Mouse (Mus musculus): ENCODE results near the gene Herpud1.

DNA sequence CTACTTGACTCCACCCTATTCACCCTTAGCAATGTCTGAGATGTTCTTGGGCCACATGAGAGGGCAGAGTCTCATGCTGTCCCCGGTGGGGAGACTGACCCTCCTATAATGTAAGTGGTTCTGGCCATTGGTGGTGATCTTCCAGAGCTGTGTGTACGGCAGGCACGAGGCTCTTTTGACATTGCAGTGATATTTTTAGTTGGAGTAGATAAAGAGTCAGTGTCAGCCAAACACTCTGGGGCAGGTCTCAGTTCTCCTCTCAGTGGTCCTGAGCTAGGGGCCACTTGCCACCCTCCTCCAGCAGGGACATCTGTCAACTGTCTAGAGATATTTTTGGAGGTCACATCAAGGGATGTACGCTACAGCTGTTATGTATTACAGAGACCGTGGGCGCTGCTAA lies 29.0 kb upstream of the Herpud1 start:
- TF ChIP-seq CTCF (conservative IDR thresholded peaks at IDR 0.05; ENCODE audit: insufficient read depth, insufficient read length, low read depth, low read length) (no peak), POLR2A (IDR thresholded peaks at IDR 0.05; ENCODE audit: low read depth, low read length) (no peak)
